Mouse (Mus musculus) myocyte (in vitro differentiated cells): ENCODE data around the gene Plau. TPM values are rescaled to one million over a fixed set of nuclear protein-coding genes. Genes with fewer than 3 reads are reported as not detected.

Experiments used
- H3K27me3 ChIP-seq: one replicate; pipeline ENCODE4 v1.6.1; 2011; ENCODE audit not compliant: control insufficient read depth, insufficient read depth, insufficient read length
- H3K36me3 ChIP-seq: one replicate; pipeline ENCODE4 v1.6.1; 2011; ENCODE audit not compliant: control insufficient read depth, insufficient read depth
- H3K4me2 ChIP-seq: one replicate; pipeline ENCODE4 v1.6.1; 2011; ENCODE audit warnings: low read depth, control low read depth
- H3K4me3 ChIP-seq: one replicate; pipeline ENCODE4 v1.5.1; 2011; ENCODE audit warnings: mild to moderate bottlenecking, control low read depth, moderate library complexity
- H3K79me2 ChIP-seq: one replicate; pipeline ENCODE4 v1.6.1; 2011; ENCODE audit not compliant: control insufficient read depth, insufficient read depth
- H3ac ChIP-seq: one replicate; pipeline ENCODE4 v1.6.1; 2011; ENCODE audit not compliant: control insufficient read depth, insufficient read length
- CEBPB ChIP-seq: IDR thresholded peaks from 2 replicates; pipeline ENCODE4 v1.6.1; 2011; ENCODE audit warnings: mild to moderate bottlenecking, moderate library complexity; ENCODE audit not compliant: poor library complexity, insufficient read depth, severe bottlenecking
- E2F4 ChIP-seq: IDR thresholded peaks from one replicate; pipeline ENCODE4 v1.6.1; 2011; ENCODE audit warnings: mild to moderate bottlenecking, control low read depth, moderate library complexity; ENCODE audit not compliant: insufficient read depth
- MAX ChIP-seq: IDR thresholded peaks from one replicate; pipeline ENCODE4 v1.6.1; 2011; ENCODE audit warnings: low read depth, mild to moderate bottlenecking, control low read depth
- MYOD1 ChIP-seq, 3 experiments: IDR thresholded peaks; one replicate each; pipeline ENCODE4 v1.6.1; 2011; ENCODE audit warnings: control low read depth in 2 of 3, low read depth in 2 of 3, mild to moderate bottlenecking in 2 of 3, moderate library complexity in 1 of 3; ENCODE audit not compliant: insufficient read length in 2 of 3, control insufficient read depth in 1 of 3
- MYOG ChIP-seq, 3 experiments: IDR thresholded peaks; one replicate each; pipeline ENCODE4 v1.6.1; 2011; ENCODE audit warnings: control low read depth in 2 of 3, low read depth in 2 of 3, mild to moderate bottlenecking in 2 of 3; ENCODE audit not compliant: insufficient read length in 2 of 3, control insufficient read depth in 1 of 3, insufficient read depth in 1 of 3
- POLR2A ChIP-seq: IDR thresholded peaks from one replicate; pipeline ENCODE4 v1.6.1; 2011; ENCODE audit warnings: low read depth, mild to moderate bottlenecking, control low read depth, moderate library complexity; ENCODE audit not compliant: insufficient read length
- POLR2AphosphoS2 ChIP-seq: IDR thresholded peaks from one replicate; pipeline ENCODE4 v1.6.1; 2011; ENCODE audit warnings: low read depth, control low read depth; ENCODE audit not compliant: insufficient read length
- REST ChIP-seq: IDR thresholded peaks from one replicate; pipeline ENCODE4 v1.6.1; 2011; ENCODE audit warnings: mild to moderate bottlenecking, control low read depth, moderate library complexity; ENCODE audit not compliant: insufficient read depth, insufficient read length
- SRF ChIP-seq: IDR thresholded peaks from one replicate; pipeline ENCODE4 v1.6.1; 2011; ENCODE audit warnings: low read depth; ENCODE audit not compliant: control insufficient read depth, insufficient read length
- TCF12 ChIP-seq: IDR thresholded peaks from one replicate; pipeline ENCODE4 v1.6.1; 2011; ENCODE audit warnings: mild to moderate bottlenecking, control low read depth; ENCODE audit not compliant: poor library complexity, insufficient read depth, severe bottlenecking
- TCF3 ChIP-seq: IDR thresholded peaks from one replicate; pipeline ENCODE4 v1.6.1; 2011; ENCODE audit warnings: low read depth, control low read depth; ENCODE audit not compliant: insufficient read length
- USF1 ChIP-seq: IDR thresholded peaks from one replicate; pipeline ENCODE4 v1.6.1; 2011; ENCODE audit warnings: low read depth, mild to moderate bottlenecking, control low read depth, moderate library complexity
- polyA plus RNA-seq: library from polyadenylated mRNA; unstranded; fragments of >200 nt; fragmentation: generic; extraction: Trizol; gene quantifications from one replicate; pipeline ENCODE4 v1.2.1, GENCODE M21; 2012; ENCODE audit warnings: missing spikeins

Plau gene
- polyA plus RNA-seq, 1 experiment: 40.1 TPM

DNA sequence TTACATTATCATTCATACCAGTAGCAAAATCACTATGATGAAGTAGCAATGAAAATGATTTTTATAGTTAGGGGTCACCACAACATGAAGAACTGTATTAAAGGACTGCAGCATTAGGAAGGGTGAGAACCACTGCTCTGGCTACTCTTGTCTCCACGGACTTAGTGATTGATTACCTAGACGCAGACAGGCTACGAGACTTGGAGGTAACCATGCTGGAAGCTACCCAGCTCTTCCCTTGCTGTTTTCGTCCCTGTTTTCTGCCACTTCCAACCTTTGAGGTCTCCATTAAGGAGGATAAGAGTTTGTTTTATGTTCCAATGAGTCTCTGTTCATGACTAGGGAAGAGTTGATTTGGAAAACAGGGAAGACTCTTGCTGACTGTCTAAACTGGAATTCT is 27.7 kb downstream of the Plau start:
- no peak for TF ChIP-seq MYOG (IDR thresholded peaks at IDR 0.05; ENCODE audit: control insufficient read depth in 1 of 3, insufficient read depth in 1 of 3, insufficient read length in 2 of 3, low read depth in 2 of 3)
- no peak for TF ChIP-seq E2F4
- no peak for TF ChIP-seq CEBPB
- TF ChIP-seq TCF3: no peak
- TF ChIP-seq SRF: no peak
- Histone ChIP-seq H3K27me3 (no peaks in the 10 kb centered on the region), H3K4me2 (no peak overlapping the region)

GRCm38 (mm10) chr14:20865604-20866003 is 29.1 kb downstream of the Plau start:
- no peaks in the 10 kb centered on the region for H3K79me2 ChIP-seq
- no peak for TF ChIP-seq USF1
- no peak overlapping the region for H3ac ChIP-seq
- no peaks in the 10 kb centered on the region for H3K36me3 ChIP-seq
- H3K4me3 ChIP-seq: no peak overlapping the region
- H3K27me3 ChIP-seq: no peaks in the 10 kb centered on the region
- no peak overlapping the region for H3K4me2 ChIP-seq

More for the DNA sequence above, 27.7 kb downstream of the Plau start:
- no peak overlapping the region for H3K4me3 ChIP-seq
- no peaks in the 10 kb centered on the region for H3K36me3 ChIP-seq
- H3K79me2 ChIP-seq: no peaks in the 10 kb centered on the region
- no peak overlapping the region for H3ac ChIP-seq

- Histone ChIP-seq H3K27me3 (no peaks in the 10 kb centered on the region), H3K36me3 (no peaks in the 10 kb centered on the region), H3K79me2 (no peaks in the 10 kb centered on the region), H3ac (no peak overlapping the region), H3K4me2 (no peak overlapping the region), H3K4me3 (no peak overlapping the region)
- TF ChIP-seq E2F4: no peak
- no peak for TF ChIP-seq MAX
- TF ChIP-seq POLR2AphosphoS2: no peak
- no peak for TF ChIP-seq MYOG (IDR thresholded peaks at IDR 0.05; ENCODE audit: control insufficient read depth in 1 of 3, insufficient read depth in 1 of 3, insufficient read length in 2 of 3, low read depth in 2 of 3)
- no peak for TF ChIP-seq TCF12
- no peak for TF ChIP-seq REST
- no peak for TF ChIP-seq SRF
- no peak for TF ChIP-seq MYOD1 (IDR thresholded peaks at IDR 0.05; ENCODE audit: control insufficient read depth in 1 of 3, insufficient read length in 2 of 3, low read depth in 2 of 3)
- no peak for TF ChIP-seq TCF3
These were observed 29.9 kb downstream of the Plau start for GRCm38 (mm10) chr14:20866365-20866764.

- TF ChIP-seq USF1 (no peak), POLR2AphosphoS2 (no peak), CEBPB (no peak), MAX (no peak), E2F4 (no peak), MYOD1 (IDR thresholded peaks at IDR 0.05; ENCODE audit: control insufficient read depth in 1 of 3, insufficient read length in 2 of 3, low read depth in 2 of 3) (no peak), SRF (no peak), TCF12 (no peak), TCF3 (no peak), MYOG (IDR thresholded peaks at IDR 0.05; ENCODE audit: control insufficient read depth in 1 of 3, insufficient read depth in 1 of 3, insufficient read length in 2 of 3, low read depth in 2 of 3) (no peak)
- Histone ChIP-seq H3K4me3 (no peak overlapping the region), H3ac (no peak overlapping the region), H3K79me2 (no peaks in the 10 kb centered on the region), H3K4me2 (no peak overlapping the region), H3K27me3 (no peaks in the 10 kb centered on the region), H3K36me3 (no peaks in the 10 kb centered on the region)
These were observed 33.6 kb downstream of the Plau start for GRCm38 (mm10) chr14:20870110-20870509.

DNA sequence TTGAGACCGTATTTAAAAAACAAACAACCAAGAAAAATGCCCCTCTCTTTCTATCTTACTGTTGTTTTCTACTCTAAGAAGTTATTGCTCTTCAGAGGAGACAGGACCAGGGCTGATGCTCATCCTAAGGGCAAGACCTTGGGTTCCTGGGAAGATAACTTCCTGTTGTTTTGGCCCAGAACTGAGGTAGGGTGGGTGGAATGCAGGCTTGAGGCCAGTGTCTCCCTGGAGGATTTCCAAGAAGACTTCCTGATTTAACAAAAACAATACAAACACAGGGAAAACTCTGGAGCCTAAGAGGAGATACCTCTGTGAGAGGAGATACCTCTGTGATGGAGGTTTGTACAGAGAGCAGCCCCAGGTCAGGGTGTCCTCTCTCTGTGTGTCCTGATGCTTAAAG is 35.0 kb downstream of the Plau start:
- Histone ChIP-seq H3ac (no peak overlapping the region), H3K79me2 (no peaks in the 10 kb centered on the region), H3K36me3 (no peaks in the 10 kb centered on the region), H3K27me3 (no peaks in the 10 kb centered on the region), H3K4me2 (no peak overlapping the region), H3K4me3 (no peak overlapping the region)
- TF ChIP-seq CEBPB: no peak
- no peak for TF ChIP-seq MYOG (IDR thresholded peaks at IDR 0.05; ENCODE audit: control insufficient read depth in 1 of 3, insufficient read depth in 1 of 3, insufficient read length in 2 of 3, low read depth in 2 of 3)
- no peak for TF ChIP-seq REST
- no peak for TF ChIP-seq MAX
- no peak for TF ChIP-seq POLR2AphosphoS2
- TF ChIP-seq E2F4: no peak
- no peak for TF ChIP-seq TCF3
- no peak for TF ChIP-seq SRF
- no peak for TF ChIP-seq POLR2A
- TF ChIP-seq USF1: no peak
- TF ChIP-seq TCF12: no peak
- TF ChIP-seq MYOD1 (IDR thresholded peaks at IDR 0.05; ENCODE audit: control insufficient read depth in 1 of 3, insufficient read length in 2 of 3, low read depth in 2 of 3): no peak
